9 mouse cellular contexts compared by ENCODE assay signal in genomic region chr13:34993085-34993484, GRCm38 (mm10). TPM values are rescaled to one million over a fixed set of nuclear protein-coding genes. Genes with fewer than 3 reads are reported as not detected.
DNase-seq lines count a peak whose midpoint lies in the region; ATAC-seq and TF ChIP-seq lines count a peak whose summit lies in the region.
"Had no signal": no experiment of that assay in that cellular context is flagged by ENCODE, and none has a peak within 500 bp of the region (broad histone marks: within the 10 kb centered on the region; RNA-seq: fewer than 3 reads in every experiment).

No protein-coding gene starts in this region.

- peaks cover 26% of the 10 kb centered on the region for H3K36me3 ChIP-seq in heart, embryonic 14.5 days (ENCODE audit: control insufficient read depth, insufficient read depth, low read length)
- peaks cover 0 to 35% of the 10 kb centered on the region in 2 experiments; a peak in 2 of 4 replicates for H3K36me3 ChIP-seq in MEL (ENCODE audit: control insufficient read depth in 1 of 2, insufficient read depth in 2 of 2, low read length in 2 of 2)
- H3K36me3 ChIP-seq in hindbrain, embryonic 14.5 days (replicated peaks; ENCODE audit: control insufficient read depth, insufficient read depth): peaks cover 21% of the 10 kb centered on the region
- H3K36me3 ChIP-seq in midbrain, embryonic 12.5 days: peaks cover 19% of the 10 kb centered on the region

- no peak for TF ChIP-seq EP300 in MEL (IDR thresholded peaks at IDR 0.05; ENCODE audit: low read depth in 1 of 2, low read length in 2 of 2)

- no peak for TF ChIP-seq CTCF in MEL (IDR thresholded peaks at IDR 0.05 in 2 of 3, conservative IDR thresholded peaks at IDR 0.05 in 1 of 3; ENCODE audit: control insufficient read depth in 1 of 3, insufficient read depth in 1 of 3, low read depth in 2 of 3, low read length in 3 of 3, poor library complexity in 1 of 3, severe bottlenecking in 1 of 3)

- peak overlapping the region; percentile 77 to 96; a peak in 2 of 4 replicates for H3K27ac ChIP-seq in heart, embryonic 14.5 days (replicated peaks in 1 of 2; ENCODE audit: control insufficient read depth in 1 of 2, insufficient read depth in 1 of 2, low read depth in 2 of 2, low read length in 2 of 2)
- peak overlapping the region; percentile 71 for H3K27ac ChIP-seq in MEL (ENCODE audit: control insufficient read depth, low read depth, low read length)
- H3K27ac ChIP-seq in hindbrain, embryonic 14.5 days: no peak overlapping the region
- no peak overlapping the region for H3K27ac ChIP-seq in midbrain, embryonic 12.5 days (replicated peaks)

- peaks cover 2 to 18% of the 10 kb centered on the region in 2 experiments; a peak in 3 of 4 replicates for H3K4me1 ChIP-seq in heart, embryonic 14.5 days (ENCODE audit: control insufficient read depth in 2 of 2, insufficient read depth in 2 of 2, low read length in 2 of 2)
- peaks cover 17 to 20% of the 10 kb centered on the region in 2 experiments for H3K4me1 ChIP-seq in MEL (ENCODE audit: control insufficient read depth in 1 of 2, insufficient read depth in 2 of 2, low read length in 2 of 2)
- peaks cover 17% of the 10 kb centered on the region for H3K4me1 ChIP-seq in hindbrain, embryonic 14.5 days (replicated peaks; ENCODE audit: control insufficient read depth, insufficient read depth, low read length)
- H3K4me1 ChIP-seq in midbrain, embryonic 12.5 days: peaks cover 19% of the 10 kb centered on the region

- H3K79me2 ChIP-seq in MEL (ENCODE audit: control insufficient read depth, insufficient read depth, low read length, poor library complexity): peaks cover 4% of the 10 kb centered on the region

- peak overlapping the region; percentile 77 for H3K9ac ChIP-seq in heart, embryonic 14.5 days (ENCODE audit: low read length)
- peak overlapping the region; percentile 91 for H3K9ac ChIP-seq in MEL (ENCODE audit: control insufficient read depth, low read depth, low read length, poor library complexity, severe bottlenecking)
- H3K9ac ChIP-seq in hindbrain, embryonic 14.5 days: peak overlapping the region; percentile 78
- H3K9ac ChIP-seq in midbrain, embryonic 12.5 days (replicated peaks): peak overlapping the region; percentile 70

- 79% methylated on average over 4 of the region's 4 CpGs for WGBS in heart, embryonic 14.5 days
- 79% methylated on average over 4 of the region's 4 CpGs for WGBS in hindbrain, embryonic 14.5 days
- 80% methylated on average over 4 of the region's 4 CpGs for WGBS in midbrain, embryonic 12.5 days

- no peak for ATAC-seq in heart, embryonic 14.5 days (ENCODE audit: insufficient number of reproducible peaks, insufficient read depth, low FRiP score, low read depth)
- no peak for ATAC-seq in hindbrain, embryonic 14.5 days (ENCODE audit: low FRiP score)
- no peak for ATAC-seq in midbrain, embryonic 12.5 days (ENCODE audit: low FRiP score, low read depth)

- TF ChIP-seq RAD21 in MEL (IDR thresholded peaks at IDR 0.05; ENCODE audit: low read depth, low read length): no peak

- no peaks in the 10 kb centered on the region for H3K27me3 ChIP-seq in heart, embryonic 14.5 days (ENCODE audit: control insufficient read depth, insufficient read depth, low read length)
- H3K27me3 ChIP-seq in MEL (ENCODE audit: control insufficient read depth in 1 of 2, insufficient read depth in 2 of 2, low read length in 2 of 2): no peaks in the 10 kb centered on the region
- H3K27me3 ChIP-seq in hindbrain, embryonic 14.5 days (ENCODE audit: control insufficient read depth, insufficient read depth, low read length): no peaks in the 10 kb centered on the region
- H3K27me3 ChIP-seq in midbrain, embryonic 12.5 days: no peaks in the 10 kb centered on the region

- peak overlapping the region; percentile 83 for H3K4me2 ChIP-seq in heart, embryonic 14.5 days (ENCODE audit: low read length)
- peak overlapping the region; percentile 68 for H3K4me2 ChIP-seq in hindbrain, embryonic 14.5 days (replicated peaks)
- peak overlapping the region; percentile 63 for H3K4me2 ChIP-seq in midbrain, embryonic 12.5 days (replicated peaks)

- TF ChIP-seq POLR2A in MEL (IDR thresholded peaks at IDR 0.05; ENCODE audit: control insufficient read depth in 1 of 2, insufficient read depth in 1 of 2, low read depth in 1 of 2, low read length in 2 of 2, poor library complexity in 1 of 2): no peak

- DNase-seq in heart, adult 11 months: no peak
- DNase-seq in MEL (ENCODE audit: low read depth, low spot score): peak; percentile 47
- no peak for DNase-seq in hindbrain, embryonic 14.5 days (ENCODE audit: low spot score)
- no peak for DNase-seq in ovary, postnatal 36 days (ENCODE audit: low spot score)
- no peak for DNase-seq in adrenal gland, adult 8-10 months
- no peak for DNase-seq in right cerebral cortex, adult 2 months (ENCODE audit: low spot score in 2 of 2)

- peak overlapping the region; percentile 50 to 91; a peak in 3 of 4 replicates for H3K4me3 ChIP-seq in heart, embryonic 14.5 days (ENCODE audit: control insufficient read depth in 1 of 2, insufficient read depth in 1 of 2, low read depth in 1 of 2, low read length in 2 of 2)
- peak overlapping the region; percentile 68 to 92 for H3K4me3 ChIP-seq in MEL (ENCODE audit: control insufficient read depth in 1 of 2, insufficient read depth in 1 of 2, low read depth in 2 of 2, low read length in 2 of 2)
- H3K4me3 ChIP-seq in hindbrain, embryonic 14.5 days (replicated peaks; ENCODE audit: low read length): peak overlapping the region; percentile 48
- peak overlapping the region; percentile 56 for H3K4me3 ChIP-seq in midbrain, embryonic 12.5 days

- peaks cover 5% of the 10 kb centered on the region; the same call in 1 of the 2 replicates for H3K9me3 ChIP-seq in heart, embryonic 14.5 days (ENCODE audit: control insufficient read depth, low read length)
- no peaks in the 10 kb centered on the region for H3K9me3 ChIP-seq in MEL (replicated peaks; ENCODE audit: insufficient read depth, low read length)
- no peaks in the 10 kb centered on the region for H3K9me3 ChIP-seq in hindbrain, embryonic 14.5 days (ENCODE audit: control insufficient read depth, low read length)
- H3K9me3 ChIP-seq in midbrain, embryonic 12.5 days: no peaks in the 10 kb centered on the region

TF ChIP-seq in MEL, 35 proteins besides CTCF, POLR2A, EP300 and RAD21:
- no peak for TF ChIP-seq BHLHE40 (IDR thresholded peaks at IDR 0.05; ENCODE audit: borderline replicate concordance, low read depth, low read length)
- TF ChIP-seq ELF1 (IDR thresholded peaks at IDR 0.05; ENCODE audit: low read depth, low read length): no peak
- TF ChIP-seq ZC3H11A (IDR thresholded peaks at IDR 0.05; ENCODE audit: low read depth, low read length): no peak
- TF ChIP-seq MYC (IDR thresholded peaks at IDR 0.05; ENCODE audit: low read depth, low read length): no peak
- TF ChIP-seq ETS1 (IDR thresholded peaks at IDR 0.05; ENCODE audit: low read depth, low read length): 0 out of 2 replicates have a peak, but pooled peaks have one; percentile 6

RNA-seq across cellular contexts. Expression of gene Eci3, which starts 29.5 kb away (rescaled TPM):
- polyA plus RNA-seq in heart, embryonic 14.5 days (2014; fragmentation: Nextera tagmentation; extraction: Ambion mirVana): 0.49 and 0.66 TPM in 2 replicates
- total RNA-seq in MEL (2012; rRNA removed): 0.35 TPM in 1 of 2 replicates, not detected in the other
- polyA plus RNA-seq in MEL (2012; ENCODE audit: insufficient read depth in 1 of 2, insufficient read length in 2 of 2, low read depth in 1 of 2, low replicate concordance in 2 of 2, missing spikeins in 1 of 2): under 1 TPM in 1 of 2 experiments, not detected in 1; 0.93 TPM
- 0.86 and 1.1 TPM in 2 replicates for polyA plus RNA-seq in hindbrain, embryonic 14.5 days (2014; fragmentation: Nextera tagmentation; extraction: Ambion mirVana)
- polyA plus RNA-seq in midbrain, embryonic 12.5 days (2016; fragmentation: Nextera tagmentation; extraction: Ambion mirVana): 0.46 and 0.66 TPM in 2 replicates
- 1 to 10 TPM; 1.6 to 4.7 (median 2.5) TPM for total RNA-seq in adrenal gland, adult 8-10 months (2022)
- total RNA-seq: hematopoietic stem cell, adult 5-6 weeks had no signal

RNA-seq across cellular contexts. Expression of gene Eci2, which starts 33.8 kb away (rescaled TPM):
- polyA plus RNA-seq in heart, embryonic 14.5 days (2014; fragmentation: Nextera tagmentation; extraction: Ambion mirVana): 155 and 161 TPM in 2 replicates
- total RNA-seq in MEL (2012; rRNA removed): 70.2 and 74.8 TPM in 2 replicates
- 10 to 100 TPM in 1 of 2 experiments, not detected in 1; 81.1 TPM for polyA plus RNA-seq in MEL (2012; ENCODE audit: insufficient read depth in 1 of 2, insufficient read length in 2 of 2, low read depth in 1 of 2, low replicate concordance in 2 of 2, missing spikeins in 1 of 2)
- polyA plus RNA-seq in hindbrain, embryonic 14.5 days (2014; fragmentation: Nextera tagmentation; extraction: Ambion mirVana): 114 and 116 TPM in 2 replicates
- 116 and 118 TPM in 2 replicates for polyA plus RNA-seq in midbrain, embryonic 12.5 days (2016; fragmentation: Nextera tagmentation; extraction: Ambion mirVana)
- total RNA-seq in adrenal gland, adult 8-10 months (2022): 100 to 1,000 TPM; 103 to 129 (median 113) TPM

Comparison
In these comparisons a context has a peak if more than half of its experiments do, and no peak if none do; other contexts are left out.
1. H3K27ac ChIP-seq: peak in heart, embryonic 14.5 days (2 of 2) and MEL (single experiment); none in hindbrain, embryonic 14.5 days (single experiment) and midbrain, embryonic 12.5 days (single experiment).
2. Peak in every context shown above with its lines, with median percentiles within 50 percentile points of each other: H3K4me2 ChIP-seq, H3K4me3 ChIP-seq and H3K9ac ChIP-seq.